Mouse (Mus musculus): ENCODE measurements around the gene Cadm2.

Gene Cadm2

GRCm38 (mm10) chr16:66922753-66923152 lies 698.0 kb downstream of the Cadm2 start:
- no peak for DNase-seq

GRCm38 (mm10) chr16:66921414-66921915 lies 699.2 kb downstream of the Cadm2 start:
- DNase-seq, result no peak

GRCm38 (mm10) chr16:66919889-66920402 lies 700.8 kb downstream of the Cadm2 start:
- DNase-seq, result no peak

DNA sequence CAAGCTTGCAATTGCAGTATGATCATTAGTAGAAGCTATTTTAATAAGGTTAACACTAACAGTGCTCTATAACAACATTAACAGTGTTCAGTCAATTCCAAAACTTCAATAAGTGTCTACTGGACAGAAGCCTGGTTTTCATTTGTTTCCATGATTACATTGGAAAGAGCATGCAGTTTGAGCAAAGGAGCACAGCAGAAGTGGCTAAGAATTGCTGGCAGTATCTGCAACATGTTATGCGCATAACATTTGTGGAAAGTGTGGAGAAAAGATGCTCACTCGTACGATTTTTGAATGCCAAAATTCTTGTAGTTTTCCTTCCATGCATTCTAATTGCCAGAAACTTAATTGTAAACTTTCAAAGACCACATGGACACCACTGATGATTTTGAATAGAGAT lies 718.9 kb downstream of the Cadm2 start:
- no peak for DNase-seq

DNA sequence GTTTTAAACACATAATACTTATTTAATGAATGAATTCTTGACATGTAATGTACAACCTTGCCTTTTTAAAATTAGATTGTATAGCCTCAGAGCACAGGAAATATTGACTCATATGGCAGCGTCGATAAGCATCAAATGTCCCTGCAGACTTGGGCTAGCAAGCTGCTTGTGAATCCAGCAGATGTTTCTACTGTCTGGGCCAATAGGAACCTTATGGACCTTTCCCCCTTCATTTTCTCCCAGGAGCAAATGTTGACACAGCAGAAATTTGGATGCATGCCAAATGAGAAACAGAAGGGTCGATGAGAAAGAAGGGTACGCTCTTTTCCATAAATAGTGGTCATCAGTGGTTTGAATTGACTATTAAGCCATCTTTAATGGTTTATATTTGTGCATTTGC lies 720.0 kb downstream of the Cadm2 start:
- no peak for DNase-seq

- DNase-seq, result peak; percentile 60
Observed at GRCm38 (mm10) chr16:66892359-66892758, 728.3 kb downstream of the Cadm2 start.

GRCm38 (mm10) chr16:66891559-66892247 lies 729.0 kb downstream of the Cadm2 start:
- no peak for DNase-seq

DNA sequence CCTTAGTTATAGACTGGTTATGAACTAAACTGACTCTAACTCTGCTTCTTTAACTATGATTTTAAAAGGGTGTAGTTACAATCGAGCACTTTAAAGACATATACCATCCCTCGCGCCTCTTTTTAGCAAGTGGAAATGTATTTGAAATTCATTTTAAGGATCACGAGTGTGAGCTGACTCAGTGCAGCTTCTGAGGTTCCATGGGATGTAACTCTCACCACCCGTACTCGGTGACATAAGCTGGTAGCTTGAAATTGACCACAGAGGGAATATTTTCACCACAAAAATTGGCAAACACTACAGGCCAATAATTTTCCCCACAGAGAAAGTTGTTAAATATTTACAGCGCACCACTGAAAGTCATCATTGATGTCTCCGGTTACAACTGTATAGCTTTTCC lies 730.8 kb downstream of the Cadm2 start:
- no peak for DNase-seq

DNA sequence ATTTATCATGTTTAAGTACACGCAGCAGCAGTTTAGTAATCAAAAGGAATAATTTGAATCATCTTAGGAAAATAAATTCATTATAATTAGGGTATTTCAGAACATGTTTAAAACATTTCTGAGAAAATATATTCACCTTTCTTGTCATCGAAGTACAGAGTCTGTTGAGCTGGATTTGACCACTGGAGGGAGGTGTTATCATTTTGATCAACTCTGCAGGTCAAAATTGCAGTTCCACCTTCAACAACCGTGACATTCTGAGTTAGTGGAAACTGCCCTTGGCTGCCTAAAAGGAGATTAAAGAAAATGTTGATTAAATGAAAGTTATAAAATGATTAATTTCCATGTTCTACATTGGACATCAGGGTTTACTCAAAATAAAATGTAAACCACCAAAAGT lies 738.1 kb downstream of the Cadm2 start:
- no peak for DNase-seq

- DNase-seq, result no peak
Observed at GRCm38 (mm10) chr16:66871201-66871600, 749.5 kb downstream of the Cadm2 start.

DNA sequence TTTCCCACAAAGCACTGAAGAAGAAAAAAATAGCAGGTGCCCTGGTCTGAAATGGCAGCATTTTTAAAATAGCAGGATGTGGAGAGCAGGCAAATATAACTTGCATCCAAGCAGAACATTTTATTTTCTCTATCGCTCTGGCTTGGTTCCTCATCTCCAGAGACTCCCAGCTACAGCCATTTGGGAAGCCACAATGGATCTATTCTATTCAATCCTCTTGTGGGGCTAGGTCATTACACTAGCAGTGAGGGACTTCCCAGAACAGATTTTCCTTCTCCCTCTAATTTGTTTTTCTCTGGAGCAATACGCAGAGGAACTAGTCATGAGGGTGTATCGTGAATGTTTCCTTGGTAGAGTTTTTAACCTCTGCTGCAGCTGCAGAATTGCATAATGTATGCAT lies 769.7 kb downstream of the Cadm2 start:
- DNase-seq, result no peak

DNA sequence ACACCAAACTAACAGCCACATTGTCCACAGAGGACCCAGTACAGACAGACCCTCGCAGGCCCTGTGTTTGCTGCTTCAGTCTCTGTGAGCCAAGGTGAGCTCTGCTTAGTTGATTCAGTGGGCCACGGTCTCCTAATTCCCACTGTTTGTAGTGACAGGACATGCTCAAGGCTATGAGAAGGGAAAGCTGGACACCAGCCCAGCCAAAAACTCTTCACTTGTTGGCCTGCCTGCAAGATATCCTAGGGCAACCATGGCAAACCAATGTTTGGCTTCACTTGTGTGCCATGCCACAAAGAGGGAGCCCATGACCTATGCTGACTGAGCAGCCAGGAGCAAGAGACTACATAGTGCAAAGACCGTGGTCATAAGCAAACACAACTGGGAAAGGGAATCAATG lies 795.8 kb downstream of the Cadm2 start:
- no peak for DNase-seq

DNA sequence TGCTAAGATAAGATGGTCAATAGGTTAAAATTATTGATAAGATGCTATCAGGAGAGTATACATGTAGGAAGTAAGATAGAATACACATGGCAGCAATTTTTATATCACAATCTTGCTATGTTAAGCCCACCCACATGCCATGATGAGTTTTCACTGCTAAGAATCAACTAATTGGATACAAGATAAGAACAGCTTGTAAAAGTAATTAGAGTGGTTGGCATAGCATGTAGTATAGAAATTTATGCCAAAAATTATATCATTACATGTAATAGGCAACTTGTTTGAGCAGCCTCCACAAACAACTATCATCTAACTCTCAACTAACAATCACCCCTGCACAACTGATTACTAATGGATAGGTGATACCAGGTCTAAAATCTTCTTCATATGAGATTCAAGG lies 809.2 kb downstream of the Cadm2 start:
- DNase-seq, result no peak

DNA sequence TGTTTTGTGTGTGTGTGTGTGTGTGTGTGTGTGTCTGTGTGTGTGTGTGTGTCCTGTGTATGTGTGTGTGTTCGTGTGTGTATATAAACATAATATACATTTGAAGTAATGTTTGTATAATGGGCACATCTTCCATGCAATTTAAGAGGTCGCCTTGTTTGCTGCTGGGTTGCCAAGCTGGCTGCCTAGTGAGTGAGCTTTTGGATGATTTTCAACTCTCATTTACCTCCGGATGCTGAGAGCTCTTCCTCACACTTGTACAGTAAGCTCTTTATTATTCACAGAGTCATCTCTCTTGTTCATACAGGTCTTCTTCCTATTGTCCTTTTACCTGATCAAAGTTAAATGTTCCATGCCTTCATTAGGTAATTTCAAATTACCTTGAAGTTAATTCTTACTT lies 822.5 kb downstream of the Cadm2 start:
- peak; percentile 23 for DNase-seq

- no peak for DNase-seq
Observed at GRCm38 (mm10) chr16:66793067-66793466, 827.6 kb downstream of the Cadm2 start.

- no peak for DNase-seq
Observed at GRCm38 (mm10) chr16:66771883-66772282, 848.8 kb downstream of the Cadm2 start.

GRCm38 (mm10) chr16:66769545-66769944 lies 851.2 kb downstream of the Cadm2 start:
- DNase-seq, result no peak

GRCm38 (mm10) chr16:66768684-66769389 lies 851.9 kb downstream of the Cadm2 start:
- peak; percentile 6 for DNase-seq

DNA sequence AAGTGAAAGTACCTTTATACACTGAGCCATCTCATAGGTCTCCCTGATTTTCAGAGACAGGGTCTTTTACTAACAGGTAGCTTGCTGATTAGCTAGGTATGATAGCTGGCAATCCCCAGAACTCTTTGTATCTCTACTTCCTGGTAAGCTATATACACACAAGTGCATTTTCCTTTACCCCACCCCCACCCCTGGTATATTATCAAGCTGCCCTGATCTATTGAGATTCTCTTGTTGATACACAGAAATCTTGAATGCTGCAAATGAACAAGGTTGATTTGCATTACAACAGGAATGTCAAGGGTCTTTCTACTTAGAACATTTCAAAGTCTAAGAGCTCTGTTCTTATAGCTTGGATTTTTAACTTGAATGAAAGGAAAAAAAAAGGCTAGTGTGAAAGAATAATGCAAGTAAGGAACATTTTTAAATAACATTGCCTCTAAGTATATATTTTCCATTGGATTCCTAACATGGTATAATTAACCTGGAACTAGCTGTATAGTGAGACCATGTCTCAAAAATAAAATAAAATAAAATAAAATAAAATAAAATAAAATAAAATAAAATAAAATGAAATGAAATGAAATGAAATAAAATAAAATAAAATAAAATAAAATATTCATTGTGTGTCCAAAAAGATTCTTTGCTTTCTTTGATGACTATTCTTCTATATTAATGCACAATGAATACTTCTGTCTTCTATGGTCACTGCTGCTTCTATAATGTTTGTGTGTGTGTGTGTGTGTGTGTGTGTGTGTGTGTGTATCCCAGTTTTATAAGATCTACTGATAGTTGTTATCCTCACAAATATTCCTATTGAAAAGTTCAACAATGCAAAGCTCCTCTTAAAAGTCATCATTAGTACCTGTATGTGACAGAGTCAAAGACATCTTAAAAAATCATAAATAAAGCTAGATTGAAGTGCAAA lies 858.9 kb downstream of the Cadm2 start:
- DNase-seq, result no peak

GRCm38 (mm10) chr16:66748533-66748932 lies 872.2 kb downstream of the Cadm2 start:
- no peak for DNase-seq

- no peak for DNase-seq
Observed at GRCm38 (mm10) chr16:66731212-66731611, 889.5 kb downstream of the Cadm2 start.

- no peak for DNase-seq
Observed at GRCm38 (mm10) chr16:66706476-66706875, 914.2 kb downstream of the Cadm2 start.

DNA sequence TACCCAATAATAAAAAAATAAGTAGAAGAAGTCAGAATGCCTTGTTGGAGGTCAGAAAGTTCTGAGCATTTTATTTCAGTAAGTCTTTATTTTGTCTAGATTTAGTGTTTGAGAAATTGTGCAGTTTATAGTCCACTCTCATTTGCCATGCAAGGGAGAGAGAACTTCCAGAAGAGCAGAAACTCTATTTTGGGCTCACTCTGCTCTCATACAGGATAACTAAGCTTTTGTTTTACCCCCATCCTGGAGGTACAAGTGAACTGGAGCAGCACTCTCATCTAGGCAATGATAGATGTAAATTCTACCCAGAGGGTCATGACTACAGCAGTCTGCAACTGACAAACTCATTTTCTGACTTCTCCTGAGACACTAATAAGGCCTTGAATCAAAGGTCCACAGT lies 925.9 kb downstream of the Cadm2 start:
- DNase-seq, result no peak

Data from cerebellum, adult 11 months (tissue).